Mouse (Mus musculus) bone marrow, adult 2 months (tissue): ENCODE results near the gene Kif1b.

Experiments used
- CTCF ChIP-seq: fragments of 200-500 bp; IDR thresholded peaks from 2 replicates; pipeline ENCODE4 v1.5.1; 2011; ENCODE audit warnings: low read length, control low read depth; ENCODE audit not compliant: control insufficient read depth, insufficient read depth
- POLR2A ChIP-seq: fragments of 200-500 bp; IDR thresholded peaks from 2 replicates; pipeline ENCODE4 v1.6.1; 2011; ENCODE audit warnings: low read depth, mild to moderate bottlenecking, control low read depth, low read length, borderline replicate concordance; ENCODE audit not compliant: control insufficient read depth

DNA sequence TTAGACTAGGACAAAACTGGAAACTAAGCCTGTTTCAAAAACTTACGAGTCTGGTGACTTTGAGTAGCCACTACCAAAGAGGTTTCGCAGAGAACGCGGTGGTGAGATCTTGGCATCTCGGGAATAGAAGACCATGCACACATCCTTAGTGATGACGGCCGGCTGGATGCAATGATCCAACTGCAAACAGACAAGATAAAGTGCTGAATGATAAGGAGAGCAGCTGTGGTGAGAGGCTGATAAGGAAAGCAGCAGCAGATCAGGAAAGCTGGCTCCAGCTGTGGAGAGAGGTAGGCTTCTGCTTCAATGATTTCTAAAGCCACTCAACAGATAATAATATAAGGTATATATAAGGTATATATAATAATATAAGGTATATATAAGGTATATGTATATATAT, 116.4 kb downstream of the Kif1b start:
- TF ChIP-seq POLR2A (no peak), CTCF (no peak)
